Mouse (Mus musculus) ES-Bruce4 (cell line): Measurements from ENCODE around the gene Nbea.

Experiments used
- CTCF ChIP-seq: IDR thresholded peaks from one replicate; pipeline ENCODE4 v1.8.1; 2011; ENCODE audit warnings: low read depth, low read length
- POLR2A ChIP-seq: IDR thresholded peaks from one replicate; pipeline ENCODE4 v1.8.1; 2011; ENCODE audit warnings: low read length; ENCODE audit not compliant: insufficient read depth

DNA sequence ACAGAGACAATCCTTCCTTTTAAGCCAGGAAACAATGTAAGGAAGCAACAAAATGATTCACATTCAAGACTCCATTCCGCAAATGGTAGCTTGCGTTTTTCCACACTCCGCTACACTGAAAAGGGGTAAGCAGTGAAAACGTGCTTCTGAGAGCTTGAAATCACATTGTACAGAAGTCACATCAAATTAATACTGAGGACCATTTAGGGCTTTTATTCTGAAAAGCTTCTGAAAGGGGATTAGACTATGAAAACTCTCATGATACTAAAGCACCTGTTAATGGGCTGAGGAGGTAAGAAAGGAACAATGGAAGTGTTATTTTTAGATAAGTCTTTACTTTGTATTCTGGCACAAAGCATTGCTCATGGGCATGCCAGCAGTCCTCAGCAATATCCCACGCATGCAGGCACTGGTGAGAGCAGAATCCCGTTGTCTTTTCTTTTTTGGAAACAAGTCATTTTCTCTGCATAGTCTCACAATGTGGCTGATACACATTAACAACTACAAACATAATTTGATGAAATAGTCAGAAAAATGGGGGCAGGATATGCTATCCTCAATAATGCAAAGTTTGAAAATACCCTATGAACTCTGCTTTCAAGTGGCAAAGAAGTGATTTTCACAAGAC lies 428.4 kb downstream of the Nbea start:
- TF ChIP-seq POLR2A (no peak), CTCF (no peak)
